Mouse (Mus musculus) forebrain, postnatal 0 days (tissue): ENCODE results near the gene Rora. TPM values are rescaled to one million over a fixed set of nuclear protein-coding genes. Genes with fewer than 3 reads are reported as not detected.

ENCODE experiments used
- ATAC-seq: fragments of 200-750 bp; cut with Nextera tagmentation; 2 replicates; pipeline ENCODE4 v1.8.0; 2017; ENCODE audit warnings: mild to moderate bottlenecking, moderate library complexity
- DNase-seq: peaks from one replicate; pipeline ENCODE4 v3.0.0-alpha.2; 2015
- H3K27ac ChIP-seq: fragments of 300-500 bp; sonication (generic); 2 replicates; pipeline ENCODE4 v1.5.1; 2014; ENCODE audit warnings: low read depth, mild to moderate bottlenecking, antibody characterized with exemption, low read length, moderate library complexity, mixed read lengths
- H3K27me3 ChIP-seq: fragments of 300-500 bp; sonication (generic); 2 replicates; pipeline ENCODE4 v1.6.1; 2014; ENCODE audit warnings: mild to moderate bottlenecking, low read length, mixed read lengths; ENCODE audit not compliant: insufficient read depth
- H3K36me3 ChIP-seq: fragments of 300-500 bp; sonication (generic); 2 replicates; pipeline ENCODE4 v1.6.1; 2014; ENCODE audit warnings: mild to moderate bottlenecking, moderate library complexity; ENCODE audit not compliant: insufficient read depth
- H3K4me1 ChIP-seq: fragments of 300-500 bp; sonication (generic); 2 replicates; pipeline ENCODE4 v1.6.1; 2014; ENCODE audit warnings: antibody characterized with exemption; ENCODE audit not compliant: insufficient read depth
- H3K4me2 ChIP-seq: fragments of 300-500 bp; sonication (generic); 2 replicates; pipeline ENCODE4 v1.6.1; 2014; ENCODE audit warnings: low read depth, mild to moderate bottlenecking, moderate library complexity
- H3K4me3 ChIP-seq: fragments of 300-500 bp; sonication (generic); 2 replicates; pipeline ENCODE4 v1.5.1; 2014; ENCODE audit warnings: low read depth, low read length, mixed read lengths
- H3K9ac ChIP-seq: fragments of 300-500 bp; sonication (generic); 2 replicates; pipeline ENCODE4 v1.6.1; 2014; ENCODE audit warnings: mild to moderate bottlenecking
- H3K9me3 ChIP-seq: fragments of 300-500 bp; sonication (generic); 2 replicates; pipeline ENCODE4 v1.6.1; 2016; ENCODE audit warnings: low read length
- CTCF ChIP-seq: sonication (generic); IDR thresholded peaks from 2 replicates; pipeline ENCODE4 v1.5.1; 2016; ENCODE audit warnings: antibody characterized with exemption, control low read depth, low read depth
- WGBS: fragments of 180-500 bp; shearing (Covaris S2); extraction: QIAGEN DNeasy Blood & Tissue Kit; methylation state at CpG from one replicate; pipeline ENCODE4 v1.1.7; 2014; 5-methylcytosine and 5-hydroxymethylcytosine counted together
- polyA plus RNA-seq: library from polyadenylated mRNA; unstranded; fragments of >200 nt; fragmentation: Nextera tagmentation; extraction: Ambion mirVana; gene quantifications from 2 replicates; pipeline ENCODE4 v1.2.1, GENCODE M21; 2015
- total RNA-seq: library from RNA; depleted of rRNA; stranded (reverse); fragments of >200 nt; gene quantifications from 2 replicates; pipeline ENCODE4 v1.2.3, GENCODE M21; 2014

Rora gene
- total and polyA plus RNA-seq, 2 experiments from 2014 or later = 9.8 to 23.9 TPM

GRCm38 (mm10) chr9:69419476-69419875, 765.9 kb downstream of the Rora start:
- H3K9ac ChIP-seq = no peak overlapping the region
- ATAC-seq (no peak), DNase-seq (peak; percentile 29)
- H3K9me3 ChIP-seq = no peaks in the 10 kb centered on the region
- no peaks in the 10 kb centered on the region for H3K27me3 ChIP-seq
- peaks cover 26% of the 10 kb centered on the region for H3K36me3 ChIP-seq
- H3K4me3 ChIP-seq = no peak overlapping the region
- no peak overlapping the region for H3K4me2 ChIP-seq
- H3K4me1 ChIP-seq = no peaks in the 10 kb centered on the region
- 86% methylated on average over 1 of the region's 1 CpGs for WGBS
- H3K27ac ChIP-seq = no peak overlapping the region
- TF ChIP-seq CTCF = peak; percentile 67

GRCm38 (mm10) chr9:69430531-69430930, 776.9 kb downstream of the Rora start:
- Histone ChIP-seq H3K9ac (no peak overlapping the region), H3K4me2 (no peak overlapping the region), H3K9me3 (no peaks in the 10 kb centered on the region), H3K27me3 (no peaks in the 10 kb centered on the region), H3K36me3 (peaks cover 19% of the 10 kb centered on the region), H3K4me3 (no peak overlapping the region), H3K27ac (no peak overlapping the region), H3K4me1 (0 out of 2 replicates have a peak, but pooled peaks cover 5% of the 10 kb centered on the region)
- DNase-seq = no peak
- TF ChIP-seq CTCF = no peak
- WGBS = 87% methylated on average over 3 of the region's 3 CpGs
- no peak for ATAC-seq

DNA sequence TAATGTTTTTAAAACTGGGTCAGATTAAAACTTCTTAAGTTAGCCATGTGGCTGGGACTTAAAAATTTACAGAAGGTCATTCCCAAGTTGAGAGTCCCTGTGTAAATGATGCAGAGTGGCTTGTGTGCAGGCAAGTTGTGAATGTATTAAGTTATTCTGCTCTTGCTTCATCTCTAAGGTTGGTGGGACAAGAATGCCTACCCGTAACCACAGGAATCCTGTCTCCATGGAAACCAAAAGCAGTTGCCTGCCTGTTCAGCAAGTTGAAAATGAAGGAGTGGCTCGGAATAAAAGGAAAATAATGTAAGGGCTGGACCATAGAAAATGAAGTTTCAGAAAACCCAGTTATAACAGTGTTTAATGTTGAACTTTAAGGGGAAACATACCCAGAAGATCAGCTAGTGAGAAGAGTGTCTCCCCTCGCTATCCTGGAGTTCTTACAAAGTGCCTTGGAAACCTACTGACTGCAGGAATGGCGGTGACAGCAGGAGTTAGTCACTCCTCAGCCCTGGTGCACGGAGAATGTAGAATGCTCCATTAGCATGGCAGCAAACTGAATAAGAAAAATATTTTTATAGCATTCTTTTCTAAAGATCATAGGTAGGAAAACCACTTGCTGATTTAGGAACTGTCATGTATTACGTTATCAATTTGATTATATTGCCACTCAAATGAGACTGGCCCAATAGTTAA, 778.4 kb downstream of the Rora start:
- no peak for TF ChIP-seq CTCF
- Histone ChIP-seq H3K9ac (no peak overlapping the region), H3K27me3 (no peaks in the 10 kb centered on the region), H3K36me3 (peaks cover 10% of the 10 kb centered on the region), H3K27ac (no peak overlapping the region), H3K4me2 (no peak overlapping the region), H3K4me1 (0 out of 2 replicates have a peak, but pooled peaks cover 5% of the 10 kb centered on the region), H3K4me3 (no peak overlapping the region), H3K9me3 (no peaks in the 10 kb centered on the region)
- DNase-seq (peak; percentile 39), ATAC-seq (peak; percentile 51; the same call in 1 of the 2 replicates)
- WGBS = 23% methylated on average over 6 of the region's 6 CpGs

GRCm38 (mm10) chr9:69435194-69435593, 781.6 kb downstream of the Rora start:
- H3K4me2 ChIP-seq = no peak overlapping the region
- no peaks in the 10 kb centered on the region for H3K9me3 ChIP-seq
- H3K9ac ChIP-seq = no peak overlapping the region
- no peaks in the 10 kb centered on the region for H3K36me3 ChIP-seq
- 84% methylated on average over 10 of the region's 10 CpGs for WGBS
- no peak overlapping the region for H3K27ac ChIP-seq
- no peak for DNase-seq
- ATAC-seq = no peak
- TF ChIP-seq CTCF = no peak
- 0 out of 2 replicates have a peak, but pooled peaks cover 5% of the 10 kb centered on the region for H3K4me1 ChIP-seq
- H3K4me3 ChIP-seq = no peak overlapping the region
- no peaks in the 10 kb centered on the region for H3K27me3 ChIP-seq

GRCm38 (mm10) chr9:69435662-69436061, 782.1 kb downstream of the Rora start:
- 0 out of 2 replicates have a peak, but pooled peaks cover 5% of the 10 kb centered on the region for H3K4me1 ChIP-seq
- TF ChIP-seq CTCF = no peak
- H3K9me3 ChIP-seq = no peaks in the 10 kb centered on the region
- no peak for DNase-seq
- H3K9ac ChIP-seq = no peak overlapping the region
- H3K36me3 ChIP-seq = no peaks in the 10 kb centered on the region
- H3K27me3 ChIP-seq = no peaks in the 10 kb centered on the region
- H3K27ac ChIP-seq = no peak overlapping the region
- ATAC-seq = no peak
- H3K4me3 ChIP-seq = no peak overlapping the region
- no peak overlapping the region for H3K4me2 ChIP-seq
